Mouse (Mus musculus): ENCODE measurements around the gene Gpr132. TPM values are rescaled to one million over a fixed set of nuclear protein-coding genes. Genes with fewer than 3 reads are reported as not detected.

Gene Gpr132
- total and polyA plus RNA-seq, 3 experiments: 24.4 to 62.1 (median 44.7) TPM

DNA sequence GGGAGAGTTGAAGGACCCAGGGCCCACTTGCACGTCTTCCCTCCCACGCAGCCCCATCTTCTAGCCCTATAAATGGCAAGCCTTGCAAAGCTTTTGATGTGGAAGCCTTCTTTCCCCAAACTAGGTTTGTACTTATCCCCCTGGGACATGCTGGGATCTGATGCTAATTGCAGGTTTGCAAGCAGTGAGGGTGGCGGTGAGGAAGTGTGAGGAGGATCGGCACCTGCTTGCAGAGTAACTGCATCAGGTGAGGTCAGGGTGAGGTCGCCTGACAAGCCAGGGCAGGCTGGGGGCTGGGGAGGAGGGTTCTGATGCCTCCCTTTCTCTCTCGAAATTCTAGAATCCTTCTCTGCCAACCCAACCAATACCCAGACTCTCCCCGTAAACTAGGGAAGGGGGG lies 17.4 kb upstream of the Gpr132 start:
- dilution Hi-C loops (cut with MboI; ENCODE audit: extremely low pct_ligation_motif_present, extremely low pct_unique_long_range_greater_than_20kb, low sequenced_read_pairs) (no loop called here), in situ Hi-C loops (cut with MboI; ENCODE audit: low pct_ligation_motif_present, low pct_unique_long_range_greater_than_20kb, low sequenced_read_pairs) (no loop called here)
- H3K4me1 ChIP-seq (ENCODE audit: control insufficient read depth in 1 of 2, insufficient read depth in 2 of 2): peaks cover 6 to 8% of the 10 kb centered on the region in 2 experiments; a peak in 3 of 4 replicates
- H3K79me2 ChIP-seq (replicated peaks; ENCODE audit: control insufficient read depth, extremely low read depth, insufficient read depth, poor library complexity, severe bottlenecking): no peaks in the 10 kb centered on the region
- H3K27me3 ChIP-seq (replicated peaks): peaks cover 8% of the 10 kb centered on the region
- no peak overlapping the region for H3K4me3 ChIP-seq (replicated peaks in 1 of 3; ENCODE audit: low read depth in 2 of 3, low read length in 2 of 3, poor library complexity in 1 of 3)
- peaks cover 15% of the 10 kb centered on the region for H3K9me3 ChIP-seq (replicated peaks; ENCODE audit: low read length)
- H3K9ac ChIP-seq (ENCODE audit: insufficient read depth, low read depth): no peak overlapping the region
- no peak for TF ChIP-seq HCFC1 (IDR thresholded peaks at IDR 0.05; ENCODE audit: low read depth, low read length)
- TF ChIP-seq BHLHE40 (IDR thresholded peaks at IDR 0.05; ENCODE audit: low read depth, low read length): peak; percentile 72
- H3K27ac ChIP-seq (ENCODE audit: insufficient read depth, low read depth): no peak overlapping the region
- no peak overlapping the region for H3K4me2 ChIP-seq (ENCODE audit: insufficient read depth, low read depth, poor library complexity, severe bottlenecking)
- no peaks in the 10 kb centered on the region for H3K36me3 ChIP-seq (replicated peaks in 1 of 2; ENCODE audit: control insufficient read depth in 1 of 2, insufficient read depth in 1 of 2, low read length in 1 of 2)
- no peak for DNase-seq (ENCODE audit: extremely low read depth)

GRCm38 (mm10) chr12:112881301-112881815 lies 13.3 kb upstream of the Gpr132 start:
- in situ Hi-C loops (cut with MboI; ENCODE audit: low pct_ligation_motif_present, low pct_unique_long_range_greater_than_20kb, low sequenced_read_pairs) (no loop called here), dilution Hi-C loops (cut with MboI; ENCODE audit: extremely low pct_ligation_motif_present, extremely low pct_unique_long_range_greater_than_20kb, low sequenced_read_pairs) (no loop called here)
- TF ChIP-seq ETS1 (conservative IDR thresholded peaks at IDR 0.05; ENCODE audit: low read depth, low read length) (no peak), SIN3A (IDR thresholded peaks at IDR 0.05; ENCODE audit: low read length) (no peak), JUND (conservative IDR thresholded peaks at IDR 0.05; ENCODE audit: low read depth, low read length) (no peak), MAX (IDR thresholded peaks at IDR 0.05; ENCODE audit: low read length) (no peak), NELFE (IDR thresholded peaks at IDR 0.05; ENCODE audit: low read depth, low read length) (no peak), MAZ (IDR thresholded peaks at IDR 0.05; ENCODE audit: low read depth, low read length) (no peak), SMC3 (IDR thresholded peaks at IDR 0.05; ENCODE audit: low read depth, low read length) (no peak), RAD21 (IDR thresholded peaks at IDR 0.05; ENCODE audit: low read depth, low read length) (no peak), RCOR1 (conservative IDR thresholded peaks at IDR 0.05; ENCODE audit: low read depth, low read length) (no peak), JUN (IDR thresholded peaks at IDR 0.05; ENCODE audit: insufficient read depth, low read depth, low read length) (no peak), MYC (IDR thresholded peaks at IDR 0.05; ENCODE audit: low read depth, low read length) (no peak), ZNF384 (IDR thresholded peaks at IDR 0.05; ENCODE audit: low read depth, low read length) (no peak), ZKSCAN1 (IDR thresholded peaks at IDR 0.05; ENCODE audit: borderline replicate concordance, low read depth, low read length) (no peak), MXI1 (IDR thresholded peaks at IDR 0.05; ENCODE audit: low read depth, low read length) (no peak), UBTF (IDR thresholded peaks at IDR 0.05; ENCODE audit: low read depth, low read length) (no peak), TBP (conservative IDR thresholded peaks at IDR 0.05; ENCODE audit: low read depth, low read length) (no peak), HCFC1 (IDR thresholded peaks at IDR 0.05; ENCODE audit: low read depth, low read length) (no peak), KAT2A (IDR thresholded peaks at IDR 0.05; ENCODE audit: insufficient replicate concordance, low read length) (no peak), ZMIZ1 (IDR thresholded peaks at IDR 0.05; ENCODE audit: low read depth, low read length) (no peak), POLR2A (IDR thresholded peaks at IDR 0.05; ENCODE audit: low read depth, low read length) (no peak)
- DNase-seq (ENCODE audit: extremely low read depth): no peak
- Histone ChIP-seq H3K9me3 (replicated peaks; ENCODE audit: low read length) (peaks cover 5% of the 10 kb centered on the region), H3K27me3 (replicated peaks) (peaks cover 8% of the 10 kb centered on the region), H3K4me2 (ENCODE audit: insufficient read depth, low read depth, poor library complexity, severe bottlenecking) (no peak overlapping the region), H3K27ac (ENCODE audit: insufficient read depth, low read depth) (no peak overlapping the region), H3K4me3 (replicated peaks in 1 of 3; ENCODE audit: low read depth in 2 of 3, low read length in 2 of 3, poor library complexity in 1 of 3) (no peak overlapping the region), H3K79me2 (replicated peaks; ENCODE audit: control insufficient read depth, extremely low read depth, insufficient read depth, poor library complexity, severe bottlenecking) (no peaks in the 10 kb centered on the region), H3K4me1 (ENCODE audit: control insufficient read depth in 1 of 2, insufficient read depth in 2 of 2) (peaks cover 6 to 8% of the 10 kb centered on the region in 2 experiments), H3K36me3 (replicated peaks in 1 of 2; ENCODE audit: control insufficient read depth in 1 of 2, insufficient read depth in 1 of 2, low read length in 1 of 2) (no peaks in the 10 kb centered on the region), H3K9ac (ENCODE audit: insufficient read depth, low read depth) (no peak overlapping the region)
